Mouse (Mus musculus): ENCODE data around the gene Il23r.

GRCm38 (mm10) chr6:67437814-67438385 is 53.8 kb downstream of the Il23r start:
- TF ChIP-seq CTCF (IDR thresholded peaks at IDR 0.05; ENCODE audit: control insufficient read depth, insufficient read depth, low read length) (no peak), POLR2A (IDR thresholded peaks at IDR 0.05; ENCODE audit: borderline replicate concordance, control insufficient read depth, low read depth, low read length) (no peak)
